Mouse (Mus musculus) layer of hippocampus, adult 2 months (tissue): Measurements from ENCODE around the gene Helz. TPM values are rescaled to one million over a fixed set of nuclear protein-coding genes. Genes with fewer than 3 reads are reported as not detected.

Experiments used
- DNase-seq, 2 experiments: peaks; one replicate each; pipeline ENCODE4 v3.0.0; 2022; ENCODE audit warnings: low spot score in 2 of 2
- H3K27ac ChIP-seq: fragments of 200-600 bp; 2 replicates; pipeline ENCODE4 v1.8.1; 2022
- H3K4me3 ChIP-seq: fragments of 200-600 bp; 2 replicates; pipeline ENCODE4 v1.8.1; 2022; ENCODE audit warnings: mild to moderate bottlenecking
- CTCF ChIP-seq: fragments of 200-600 bp; conservative IDR thresholded peaks from 2 replicates; pipeline ENCODE4 v1.8.1; 2022; ENCODE audit warnings: antibody characterized with exemption, mild to moderate bottlenecking, moderate library complexity
- total RNA-seq, 2 experiments: library from RNA; stranded (reverse); gene quantifications; 2 replicates each; pipeline ENCODE4 v1.2.3; 2021

Gene Helz
- total RNA-seq, 2 experiments from 2014 or later, result 44.9 to 51.5 TPM

- TF ChIP-seq CTCF, result no peak
- Histone ChIP-seq H3K4me3 (no peak overlapping the region), H3K27ac (no peak overlapping the region)
- DNase-seq, result no peak
Measured at GRCm38 (mm10) chr11:107705476-107706074, 157.8 kb downstream of the Helz start.

DNA sequence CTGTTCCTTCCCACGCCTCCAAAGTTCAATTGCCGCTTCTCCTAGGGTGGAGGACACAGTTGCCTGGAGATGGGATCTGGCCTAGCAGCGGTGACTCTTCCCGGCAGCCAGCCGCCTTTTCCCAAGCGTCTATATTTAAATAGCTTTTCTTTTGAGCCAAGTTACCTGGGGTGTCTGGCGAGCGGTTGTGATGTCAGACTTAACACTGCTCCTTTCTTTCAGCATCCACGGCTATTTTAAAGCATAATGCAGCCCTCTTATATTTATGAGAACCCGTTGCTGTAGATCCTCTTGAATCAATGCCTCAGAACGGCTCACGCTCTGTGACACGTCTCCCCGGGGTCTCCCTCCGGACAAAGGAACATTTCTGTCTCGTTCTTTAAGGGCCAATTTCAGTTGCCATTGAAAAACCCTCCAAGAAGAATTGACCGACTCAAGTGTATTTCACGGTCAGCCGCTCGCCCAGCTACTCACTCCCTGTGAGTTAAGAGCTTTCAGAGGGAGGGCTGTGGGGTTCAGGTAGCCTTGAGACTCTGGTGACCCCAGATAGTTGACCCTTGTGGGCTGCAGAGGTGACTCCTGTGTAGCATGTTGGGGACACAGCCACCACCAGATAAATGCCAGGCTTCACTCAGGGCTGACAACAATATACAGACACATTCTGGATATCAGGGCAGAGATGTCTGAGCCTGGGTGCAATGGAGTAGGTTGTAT lies 160.3 kb downstream of the Helz start:
- DNase-seq, result no peak
- no peak for TF ChIP-seq CTCF
- H3K4me3 ChIP-seq, result no peak overlapping the region
- no peak overlapping the region for H3K27ac ChIP-seq

DNA sequence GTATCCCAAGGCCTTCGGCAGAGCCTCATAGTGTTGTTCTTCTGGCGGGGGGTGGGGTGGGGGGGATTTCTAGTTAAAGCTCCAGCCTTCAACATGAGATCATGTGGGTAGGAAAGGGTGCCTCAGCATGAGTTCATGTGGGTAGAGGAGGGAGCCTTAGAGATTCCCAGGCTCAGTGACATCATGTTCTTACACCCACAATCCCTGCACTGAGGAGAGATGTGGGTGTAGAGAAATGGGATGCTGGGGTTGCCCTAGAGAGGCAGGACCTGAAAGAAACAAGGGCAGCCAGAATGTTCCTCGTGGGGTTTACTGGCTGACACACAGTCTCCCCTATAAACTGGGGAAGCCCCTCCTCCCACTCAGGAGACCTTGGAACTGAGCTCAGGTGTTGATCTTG lies 162.6 kb downstream of the Helz start:
- peak in 1 of 2 experiments; percentile 8 for DNase-seq

GRCm38 (mm10) chr11:107714368-107714767 lies 166.6 kb downstream of the Helz start:
- no peak for DNase-seq
- Histone ChIP-seq H3K4me3 (no peak overlapping the region), H3K27ac (no peak overlapping the region)
- no peak for TF ChIP-seq CTCF

More for the DNA sequence above, 162.6 kb downstream of the Helz start:
- H3K4me3 ChIP-seq, result no peak overlapping the region
- no peak for TF ChIP-seq CTCF
- H3K27ac ChIP-seq, result no peak overlapping the region

- Histone ChIP-seq H3K27ac (no peak within 1 kb of the TSS), H3K4me3 (no peak within 1 kb of the TSS)
- no peak for DNase-seq
- no peak for TF ChIP-seq CTCF
Measured at GRCm38 (mm10) chr11:107716332-107716938, 168.7 kb downstream of the Helz start, which contains the start of gene Cacng1. Cacng1 (minus strand) TSS chr11:107716522.

DNA sequence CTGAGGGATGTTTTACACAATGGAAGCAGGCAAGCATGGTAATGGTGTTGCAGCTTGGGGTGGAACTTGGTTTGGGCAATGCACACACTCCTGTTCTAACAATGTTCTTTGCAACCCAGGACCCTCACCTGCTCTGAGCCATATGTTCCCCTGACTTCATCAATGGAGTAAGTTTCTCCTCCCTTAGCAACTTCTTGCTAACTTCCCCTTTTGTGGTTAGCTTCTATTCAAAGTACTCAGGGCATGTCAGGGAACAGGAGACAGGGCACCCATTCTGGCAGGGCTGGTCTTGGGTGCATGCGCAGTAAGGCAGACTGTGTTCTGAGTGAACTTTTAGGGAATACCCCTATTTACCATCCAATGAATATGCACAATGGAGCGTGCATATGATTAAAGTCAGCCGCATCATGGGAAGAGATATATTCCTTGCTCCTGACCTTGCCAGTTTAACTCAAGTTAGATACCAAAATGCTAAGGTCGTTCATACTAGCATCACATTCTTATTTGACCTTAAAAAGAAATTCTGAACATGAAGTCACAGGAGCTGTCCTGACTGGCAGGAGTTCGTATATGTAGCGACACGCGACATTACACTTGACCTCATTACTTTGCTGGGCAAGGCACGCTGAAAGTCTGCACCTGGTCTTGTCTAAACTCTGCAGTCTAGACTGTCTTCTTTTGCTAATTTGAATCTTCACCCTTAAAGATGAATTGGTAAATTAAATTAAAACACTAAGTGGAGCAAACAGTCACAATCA lies 172.7 kb downstream of the Helz start:
- no peak for DNase-seq
- Histone ChIP-seq H3K4me3 (no peak overlapping the region), H3K27ac (no peak overlapping the region)
- TF ChIP-seq CTCF, result no peak

DNA sequence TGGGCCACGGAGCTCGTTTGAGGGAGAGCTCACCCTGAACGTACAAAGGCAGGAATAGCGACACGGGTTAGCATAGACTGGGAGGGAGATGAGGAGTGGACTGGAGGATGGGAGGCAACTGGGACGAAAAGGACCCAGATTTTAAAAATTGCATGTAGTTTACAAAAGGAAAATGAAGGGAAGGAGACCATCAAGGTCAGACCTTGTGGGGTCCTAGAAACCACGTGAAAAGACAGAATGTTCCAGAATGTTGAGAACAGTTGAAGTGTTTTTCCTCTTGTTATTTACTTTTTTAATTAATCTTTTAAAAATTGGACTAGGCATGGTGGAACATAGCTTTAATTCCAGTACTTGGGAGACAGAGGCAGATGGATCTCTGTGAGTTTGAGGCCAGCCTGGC lies 173.3 kb downstream of the Helz start:
- Histone ChIP-seq H3K4me3 (no peak overlapping the region), H3K27ac (no peak overlapping the region)
- no peak for DNase-seq
- TF ChIP-seq CTCF, result no peak

- DNase-seq, result no peak
- Histone ChIP-seq H3K4me3 (no peak overlapping the region), H3K27ac (no peak overlapping the region)
- TF ChIP-seq CTCF, result no peak
Measured at GRCm38 (mm10) chr11:107724603-107725002, 176.9 kb downstream of the Helz start.

DNA sequence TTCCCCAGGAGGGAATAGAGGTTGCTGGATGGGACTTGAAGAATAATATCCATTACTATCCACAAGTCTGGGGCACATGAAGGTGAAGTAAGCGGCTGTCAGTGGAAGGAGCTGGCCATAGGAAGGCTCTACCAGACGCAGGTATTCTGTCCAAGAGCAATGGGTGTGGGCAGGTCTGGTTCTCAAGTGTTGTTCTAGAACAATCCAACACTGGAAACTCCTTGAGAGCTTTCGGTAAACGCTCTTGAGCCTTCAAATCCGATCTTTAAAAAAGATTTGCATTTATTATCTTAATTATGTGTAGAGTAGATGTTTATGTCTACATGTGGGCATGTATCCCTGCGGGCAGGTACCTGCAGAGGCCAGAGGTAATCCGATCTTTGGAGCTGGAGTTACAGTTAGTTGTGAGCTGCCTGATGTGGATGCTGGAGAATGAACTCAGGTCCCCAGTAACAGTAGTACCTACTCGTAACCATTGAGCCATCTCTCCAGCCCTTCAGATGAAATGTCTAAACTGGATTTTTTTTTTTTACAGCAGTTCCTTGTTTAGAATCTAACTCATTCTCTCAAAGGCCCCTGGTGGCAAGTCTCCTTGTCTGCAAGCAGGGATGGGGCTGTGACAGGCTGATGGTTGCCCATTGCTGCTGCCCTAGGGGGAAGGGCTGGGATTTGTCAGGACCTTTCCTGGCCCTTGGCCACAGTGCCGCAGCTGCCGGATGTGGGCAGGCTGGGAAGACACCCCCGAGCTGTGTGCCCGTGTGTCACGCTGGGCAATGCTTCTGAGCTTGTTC lies 180.5 kb downstream of the Helz start:
- H3K4me3 ChIP-seq, result no peak overlapping the region
- peak in 1 of 2 experiments; percentile 7 for DNase-seq
- no peak overlapping the region for H3K27ac ChIP-seq
- peak; percentile 53 for TF ChIP-seq CTCF

- no peak overlapping the region for H3K27ac ChIP-seq
- TF ChIP-seq CTCF, result no peak
- H3K4me3 ChIP-seq, result no peak overlapping the region
- DNase-seq, result no peak
Measured at GRCm38 (mm10) chr11:107729141-107729540, 181.4 kb downstream of the Helz start.

- Histone ChIP-seq H3K4me3 (no peak overlapping the region), H3K27ac (no peak overlapping the region)
- no peak for DNase-seq
- no peak for TF ChIP-seq CTCF
Measured at GRCm38 (mm10) chr11:107730940-107731339, 183.2 kb downstream of the Helz start.

GRCm38 (mm10) chr11:107731498-107731897 lies 183.8 kb downstream of the Helz start:
- no peak overlapping the region for H3K27ac ChIP-seq

More at GRCm38 (mm10) chr11:107731498-107731897, 183.8 kb downstream of the Helz start:
- no peak for DNase-seq
- H3K4me3 ChIP-seq, result no peak overlapping the region
- TF ChIP-seq CTCF, result no peak
